ENCODE assay signal across 8 mouse cellular contexts in the genomic region with DNA sequence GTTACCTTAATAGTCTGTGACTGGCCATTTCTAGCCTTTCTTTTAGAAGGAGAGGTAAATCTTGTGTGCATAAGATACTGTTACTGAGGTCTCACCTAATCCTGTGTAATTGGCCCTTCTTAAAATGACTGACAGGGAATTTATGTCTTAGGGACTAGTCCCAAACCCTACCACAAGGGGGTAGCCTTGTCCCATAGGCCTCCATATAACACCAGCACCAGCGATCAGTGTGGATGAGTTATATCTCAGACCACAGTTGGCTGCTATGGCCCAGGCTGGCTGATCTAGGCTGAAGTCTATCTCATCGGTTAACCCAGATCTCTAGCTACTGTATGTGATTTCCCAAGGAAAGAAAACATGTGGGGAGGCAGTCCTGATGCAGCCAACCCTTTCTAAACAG.
DNase-seq lines count a peak whose midpoint lies in the region; ATAC-seq and TF ChIP-seq lines count a peak whose summit lies in the region.

No protein-coding gene starts in this region.

- no peaks in the 10 kb centered on the region for H3K36me3 ChIP-seq in heart, embryonic 13.5 days
- H3K36me3 ChIP-seq in kidney, embryonic 16.5 days (ENCODE audit: insufficient read depth, low read length) = no peaks in the 10 kb centered on the region
- no peaks in the 10 kb centered on the region for H3K36me3 ChIP-seq in liver, adult 2 months (ENCODE audit: control insufficient read depth, insufficient read depth, low read length)

- no peak for TF ChIP-seq POLR2A in embryonic fibroblast, embryonic 13.5 days (IDR thresholded peaks at IDR 0.05; ENCODE audit: low read depth, low read length)
- no peak for TF ChIP-seq POLR2A in liver, adult 2 months (IDR thresholded peaks at IDR 0.05; ENCODE audit: extremely low read depth, insufficient read depth, low read length)

- H3K9me3 ChIP-seq in heart, embryonic 13.5 days = no peaks in the 10 kb centered on the region
- no peaks in the 10 kb centered on the region for H3K9me3 ChIP-seq in kidney, embryonic 16.5 days (ENCODE audit: low read length)

- H3K27me3 ChIP-seq in heart, embryonic 13.5 days (replicated peaks) = no peaks in the 10 kb centered on the region; the same call in 1 of the 2 replicates
- H3K27me3 ChIP-seq in kidney, embryonic 16.5 days (ENCODE audit: insufficient read depth, low read length) = no peaks in the 10 kb centered on the region
- no peaks in the 10 kb centered on the region for H3K27me3 ChIP-seq in liver, adult 2 months (ENCODE audit: control insufficient read depth, insufficient read depth, low read length)

- H3K27ac ChIP-seq in embryonic fibroblast, embryonic 13.5 days (ENCODE audit: insufficient read depth, low read length) = no peak overlapping the region
- H3K27ac ChIP-seq in heart, embryonic 13.5 days (replicated peaks) = no peak overlapping the region
- H3K27ac ChIP-seq in kidney, embryonic 16.5 days (ENCODE audit: low read length) = no peak overlapping the region
- H3K27ac ChIP-seq in liver, adult 2 months (replicated peaks; ENCODE audit: insufficient read depth, low read depth, low read length) = no peak overlapping the region

- peak; percentile 39; the same call in 1 of the 2 replicates for ATAC-seq in heart, embryonic 13.5 days (ENCODE audit: extremely low read depth, insufficient number of reproducible peaks, low FRiP score, low TSS enrichment)
- ATAC-seq in kidney, embryonic 16.5 days (ENCODE audit: low FRiP score, low TSS enrichment) = peak; percentile 78

- WGBS in heart, embryonic 13.5 days = 13% methylated on average over 2 of the region's 2 CpGs
- WGBS in kidney, embryonic 16.5 days = 21% methylated on average over 2 of the region's 2 CpGs
- WGBS in liver, adult 2 months = 21% methylated on average over 2 of the region's 2 CpGs

- no peak overlapping the region for H3K9ac ChIP-seq in heart, embryonic 13.5 days
- H3K9ac ChIP-seq in kidney, embryonic 16.5 days (replicated peaks; ENCODE audit: low read length) = no peak overlapping the region
- H3K9ac ChIP-seq in liver, adult 2 months (ENCODE audit: low read depth, low read length) = no peak overlapping the region

- no peak overlapping the region for H3K4me3 ChIP-seq in embryonic fibroblast, embryonic 13.5 days (ENCODE audit: insufficient read depth, low read length)
- H3K4me3 ChIP-seq in heart, embryonic 13.5 days = no peak overlapping the region
- no peak overlapping the region for H3K4me3 ChIP-seq in kidney, embryonic 16.5 days (ENCODE audit: low read length)
- H3K4me3 ChIP-seq in liver, adult 2 months (ENCODE audit: insufficient read depth, low read depth, low read length) = no peak overlapping the region

- DNase-seq in CD4-positive, CD25-positive, alpha-beta regulatory T cell, adult 2 months (ENCODE audit: low read depth, low spot score) = peak; percentile 90
- peak; percentile 50 to 86 for DNase-seq in adrenal gland, adult (ENCODE audit: inconsistent age in 2 of 2, low spot score in 1 of 2)
- DNase-seq in liver, adult 2 months (ENCODE audit: extremely low read depth, low read depth, low spot score) = peak; percentile 58
- DNase-seq in natural killer cell, adult 2 months (ENCODE audit: low spot score in 2 of 2) = peak; percentile 40 to 67
- DNase-seq in testis, postnatal 10 days (ENCODE audit: low spot score) = peak; percentile 56

- no peak overlapping the region for H3K4me2 ChIP-seq in heart, embryonic 13.5 days
- H3K4me2 ChIP-seq in kidney, embryonic 16.5 days (replicated peaks; ENCODE audit: low read depth, low read length) = no peak overlapping the region

- no peaks in the 10 kb centered on the region for H3K79me2 ChIP-seq in liver, adult 2 months (ENCODE audit: control insufficient read depth, insufficient read depth, low read length)

- no peaks in the 10 kb centered on the region for H3K4me1 ChIP-seq in embryonic fibroblast, embryonic 13.5 days (ENCODE audit: control insufficient read depth, insufficient read depth, low read length)
- H3K4me1 ChIP-seq in heart, embryonic 13.5 days = peaks cover 28% of the 10 kb centered on the region
- H3K4me1 ChIP-seq in kidney, embryonic 16.5 days (ENCODE audit: insufficient read depth, low read length) = no peaks in the 10 kb centered on the region
- no peaks in the 10 kb centered on the region for H3K4me1 ChIP-seq in liver, adult 2 months (ENCODE audit: control insufficient read depth, insufficient read depth, low read length)

- peak; percentile 49; the same call in 1 of the 2 replicates for TF ChIP-seq CTCF in embryonic fibroblast, embryonic 13.5 days (IDR thresholded peaks at IDR 0.05; ENCODE audit: borderline replicate concordance, insufficient read depth, low read length)
- peak; percentile 57 for TF ChIP-seq CTCF in liver, adult 2 months (IDR thresholded peaks at IDR 0.05; ENCODE audit: low read depth, low read length)
